Mouse (Mus musculus) monocyte, adult 2 months (primary cell): Measurements from ENCODE around the gene Slc24a3.

ENCODE experiments used
- DNase-seq, 2 experiments: peaks; one replicate each; pipeline ENCODE4 v3.0.0; 2022; ENCODE audit warnings: low spot score in 2 of 2, low read depth in 1 of 2

Slc24a3 gene

GRCm38 (mm10) chr2:145344521-145344920, 177.0 kb downstream of the Slc24a3 start:
- no peak for DNase-seq

DNA sequence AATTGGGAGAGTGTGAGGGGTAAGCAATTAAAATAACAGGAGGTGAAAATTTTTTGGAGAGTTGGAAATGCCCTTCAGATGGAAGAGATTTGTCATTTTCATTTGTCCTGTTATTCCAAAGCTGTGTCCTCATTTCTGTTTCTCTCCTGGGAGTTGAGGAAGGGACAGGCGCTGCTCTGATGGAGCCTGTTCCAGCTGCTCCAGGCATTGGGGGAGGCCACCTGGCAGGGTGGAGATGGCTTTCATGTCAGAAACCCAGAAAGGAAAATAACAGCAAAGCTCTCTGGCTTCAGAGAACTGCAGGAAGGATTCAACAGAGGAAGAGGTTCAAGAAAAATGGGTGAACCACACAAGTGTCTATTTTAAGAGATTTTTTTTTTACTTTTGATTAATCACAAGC, 186.2 kb downstream of the Slc24a3 start:
- no peak for DNase-seq

- no peak for DNase-seq
These were observed 190.8 kb downstream of the Slc24a3 start for GRCm38 (mm10) chr2:145358236-145358942.

DNA sequence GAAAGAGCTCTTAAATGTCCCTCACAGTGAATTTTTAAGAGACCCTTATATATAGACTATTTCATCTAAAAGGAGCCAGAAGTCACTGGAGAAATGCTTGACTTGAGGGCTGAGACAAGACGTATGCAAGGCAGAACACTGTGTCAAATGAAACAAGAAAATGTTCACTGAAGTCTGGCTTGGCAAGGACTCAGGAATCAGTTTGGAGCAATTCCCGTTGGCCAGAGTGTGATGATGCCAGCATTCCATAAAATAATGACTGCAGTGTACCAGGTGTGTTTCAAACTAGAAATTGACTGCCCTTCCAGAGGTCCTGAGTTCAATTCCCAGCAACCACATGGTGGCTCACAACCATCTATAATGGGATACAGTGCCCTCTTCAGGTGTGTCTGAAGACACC, 196.1 kb downstream of the Slc24a3 start:
- DNase-seq: no peak

- DNase-seq: no peak
These were observed 201.1 kb downstream of the Slc24a3 start for GRCm38 (mm10) chr2:145368701-145369100.

DNA sequence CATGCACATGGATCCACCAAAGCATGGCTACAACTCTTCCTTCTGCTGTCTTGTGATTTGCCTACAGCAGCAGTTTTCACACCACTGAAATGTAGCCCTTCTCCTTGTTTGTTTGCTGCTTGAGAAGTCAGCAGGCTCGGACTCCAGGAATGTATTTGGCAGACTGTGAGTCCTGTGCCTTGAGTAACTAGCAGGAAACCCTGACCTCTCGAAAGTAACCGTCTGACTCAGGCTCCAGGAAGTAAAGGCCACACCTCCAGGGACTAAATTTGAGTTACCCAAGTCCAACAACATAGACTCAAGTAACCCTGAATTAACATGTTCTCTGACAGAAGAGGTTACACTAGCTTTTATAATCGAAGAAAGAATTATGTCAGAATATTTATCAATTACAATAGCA, 203.2 kb downstream of the Slc24a3 start:
- DNase-seq: no peak

DNA sequence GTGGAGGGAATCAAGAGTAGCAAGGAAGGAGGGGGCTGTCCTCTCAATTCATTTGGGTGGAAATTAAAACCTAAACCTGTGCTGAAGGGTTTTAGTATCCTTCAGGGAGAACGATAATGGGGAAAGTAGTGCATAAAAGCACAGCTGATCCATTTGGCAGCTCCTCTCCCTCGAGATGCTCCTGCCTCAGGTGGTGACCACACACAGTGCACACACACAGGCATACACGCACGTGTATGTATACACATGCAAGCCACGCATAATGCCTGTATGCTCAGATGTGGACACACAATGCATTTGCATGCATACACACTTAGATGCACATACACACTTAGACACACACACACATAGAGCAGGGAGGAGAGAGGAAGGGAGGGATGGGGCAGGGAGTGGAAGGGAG, 206.2 kb downstream of the Slc24a3 start:
- DNase-seq: no peak

DNA sequence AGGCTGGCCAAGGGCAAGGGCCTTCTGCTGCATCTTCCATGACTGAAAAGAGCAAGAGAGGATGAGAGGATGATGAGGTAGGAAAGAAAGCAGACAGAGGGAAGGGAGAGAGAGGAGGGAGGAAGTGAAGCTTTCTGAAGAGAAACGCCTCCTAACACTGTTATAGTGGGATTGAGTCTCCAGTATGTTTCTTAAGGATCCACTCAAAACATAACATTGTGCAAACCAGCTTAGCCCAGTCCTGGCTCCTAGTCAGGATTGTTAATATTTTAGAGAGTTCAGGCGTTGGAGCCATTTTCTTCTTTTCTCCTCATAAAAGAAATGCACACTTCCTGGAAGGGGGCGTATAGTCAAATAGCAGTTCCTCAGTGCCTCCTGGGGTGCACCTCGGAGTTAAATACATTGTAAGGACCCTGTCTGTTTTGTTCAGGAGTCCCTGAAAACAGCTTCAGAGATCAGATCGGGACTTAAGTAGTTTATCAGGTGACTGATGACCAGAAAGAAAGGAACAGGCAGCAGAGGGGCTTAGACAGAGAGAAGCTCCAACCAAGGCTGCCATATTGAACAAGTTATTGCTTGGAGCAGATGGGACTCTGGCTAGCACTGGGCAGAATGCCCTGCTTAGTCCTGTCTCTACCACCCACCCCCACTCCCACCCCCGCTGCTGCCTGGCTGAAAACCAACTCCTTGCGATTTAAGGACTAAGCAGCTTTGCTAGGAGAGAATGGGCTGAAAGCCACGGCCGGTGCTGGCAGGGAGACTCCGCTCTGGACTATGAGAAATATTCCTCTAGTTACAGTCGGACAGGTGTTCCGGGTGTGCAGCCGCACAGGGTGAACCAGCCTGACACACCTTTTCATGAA, 215.6 kb downstream of the Slc24a3 start:
- no peak for DNase-seq

GRCm38 (mm10) chr2:145384221-145384620, 216.7 kb downstream of the Slc24a3 start:
- no peak for DNase-seq

GRCm38 (mm10) chr2:145385220-145385619, 217.7 kb downstream of the Slc24a3 start:
- DNase-seq: no peak

DNA sequence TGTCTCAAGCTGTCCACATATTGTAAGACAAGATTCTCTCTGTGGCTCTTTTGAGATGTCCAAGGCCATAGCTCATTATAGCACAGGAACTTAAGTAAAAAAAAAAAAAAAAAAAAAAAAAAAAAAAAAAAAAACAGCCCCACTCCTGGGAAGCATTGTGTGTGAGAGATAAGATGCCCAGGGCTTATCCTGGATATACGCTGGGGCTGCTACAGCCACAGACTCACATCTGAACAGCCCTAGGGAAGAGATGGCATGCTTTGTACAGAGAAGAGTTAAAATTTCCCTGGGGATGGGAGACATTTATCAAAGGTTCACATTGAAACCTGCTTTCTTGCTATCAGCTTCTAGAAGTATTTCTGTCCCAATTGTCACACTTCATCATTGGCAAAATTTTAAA, 218.2 kb downstream of the Slc24a3 start:
- no peak for DNase-seq

DNA sequence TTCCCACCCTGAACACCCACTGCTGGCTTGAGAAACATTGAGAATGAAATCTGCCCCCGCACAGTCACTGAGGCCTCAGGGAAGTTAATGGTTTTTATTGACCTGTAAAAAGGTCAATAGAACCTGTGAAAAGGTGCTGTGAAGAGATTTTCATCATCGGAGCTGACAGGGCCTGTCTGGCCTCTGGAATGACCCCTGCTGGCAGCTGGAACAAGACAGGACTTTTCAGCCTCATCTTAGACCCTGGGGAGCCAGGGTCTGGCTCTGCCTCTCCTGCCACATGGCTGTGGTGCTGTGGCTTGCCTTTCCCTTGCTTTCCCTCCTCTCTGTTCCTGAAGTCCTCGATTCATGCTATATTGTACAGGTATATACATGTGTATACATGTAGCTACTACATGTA, 228.2 kb downstream of the Slc24a3 start:
- no peak for DNase-seq

DNA sequence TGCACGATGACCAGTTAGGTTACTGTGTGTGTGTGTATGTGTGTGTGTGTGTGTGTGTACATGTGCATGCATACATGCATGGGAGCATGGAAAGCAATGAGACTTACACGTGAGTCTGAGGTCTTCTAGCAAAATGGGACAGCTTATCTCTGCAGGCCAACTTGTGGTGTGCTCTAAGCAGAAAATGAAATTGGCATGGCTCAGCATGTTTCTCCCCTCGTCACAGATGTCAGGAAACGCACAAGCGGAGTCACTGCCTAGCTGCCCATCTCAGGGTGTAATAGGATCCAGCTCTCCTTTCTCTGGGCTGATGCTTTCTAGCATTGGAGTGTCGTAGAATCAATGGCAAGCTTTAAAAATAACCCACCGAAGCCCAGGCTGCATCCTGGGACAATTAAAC, 229.0 kb downstream of the Slc24a3 start:
- DNase-seq: no peak

DNA sequence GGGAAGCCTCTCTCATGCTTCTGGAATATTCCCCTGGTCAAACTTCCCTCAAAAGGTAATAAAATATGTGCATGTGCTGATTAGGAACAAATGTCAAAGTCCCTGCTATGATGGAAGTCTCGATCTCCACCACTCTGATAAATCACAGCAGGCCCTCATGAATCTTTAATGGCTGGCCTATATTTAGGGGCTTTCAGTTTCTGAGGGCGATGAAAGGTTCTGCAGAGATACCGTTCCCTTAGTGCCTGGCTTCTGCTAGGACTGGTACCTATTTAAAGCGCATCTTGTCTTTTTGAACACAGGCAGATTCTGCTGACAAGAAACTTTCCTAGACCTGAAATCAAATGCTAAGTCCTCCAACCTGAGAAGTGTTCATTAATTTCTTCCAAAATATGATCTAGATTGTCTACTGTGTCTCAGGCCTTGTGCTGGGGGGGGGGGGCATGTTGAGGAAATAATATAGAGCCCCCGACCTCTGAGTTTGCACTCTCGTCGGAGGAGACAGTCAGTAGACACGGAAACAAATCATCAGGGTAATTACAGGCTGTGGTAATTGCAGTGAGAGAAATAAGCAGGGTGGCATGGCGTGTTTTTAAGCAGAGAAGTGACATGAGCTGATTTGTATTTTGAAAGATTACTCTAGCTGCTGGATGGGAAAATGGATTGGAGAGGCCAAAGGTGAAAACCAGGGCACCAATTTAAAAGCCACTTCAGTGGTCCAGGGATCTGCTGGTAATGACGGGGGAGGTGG, 230.1 kb downstream of the Slc24a3 start:
- no peak for DNase-seq

GRCm38 (mm10) chr2:145401240-145401805, 233.8 kb downstream of the Slc24a3 start:
- no peak for DNase-seq

DNA sequence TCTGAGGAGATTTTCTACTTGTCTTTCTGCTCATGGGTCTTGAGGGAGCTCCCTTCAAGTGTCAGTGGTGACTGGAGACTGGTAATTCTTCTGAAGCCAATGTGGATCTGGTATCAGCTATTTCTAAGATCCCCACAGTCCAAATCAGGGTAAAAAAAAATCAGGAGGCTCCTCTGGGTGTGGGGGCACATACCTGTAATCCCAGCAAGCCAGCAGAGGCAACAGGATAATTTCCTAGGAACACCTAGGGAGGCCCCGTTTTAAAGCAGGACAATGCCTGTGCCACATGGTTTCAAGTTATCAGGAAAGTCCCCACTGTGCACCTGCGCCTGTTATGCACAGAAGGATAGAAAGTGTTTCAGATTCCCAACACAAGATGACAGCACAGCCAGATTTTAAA, 234.4 kb downstream of the Slc24a3 start:
- no peak for DNase-seq

GRCm38 (mm10) chr2:145404818-145405531, 237.4 kb downstream of the Slc24a3 start:
- DNase-seq: no peak

GRCm38 (mm10) chr2:145405746-145406145, 238.2 kb downstream of the Slc24a3 start:
- no peak for DNase-seq

DNA sequence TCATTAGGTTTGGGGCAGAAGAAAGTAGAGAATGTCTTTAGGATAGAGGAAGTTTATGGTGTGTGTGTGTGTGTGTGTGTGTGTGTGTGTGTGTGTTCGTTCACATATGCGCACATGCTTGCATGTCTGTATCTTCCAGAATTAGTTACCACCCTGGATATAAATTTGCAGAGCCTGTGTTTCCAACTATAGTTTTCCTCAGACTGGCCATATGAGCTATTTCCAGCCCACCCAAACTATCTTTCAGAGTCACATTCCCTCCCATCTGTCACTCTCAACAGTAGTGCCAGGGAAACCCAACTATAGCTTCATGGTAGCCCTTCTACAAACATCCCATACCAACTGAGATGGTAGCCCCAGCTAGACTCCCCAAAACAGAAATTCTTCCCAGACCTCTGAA, 250.2 kb downstream of the Slc24a3 start:
- DNase-seq: no peak

DNA sequence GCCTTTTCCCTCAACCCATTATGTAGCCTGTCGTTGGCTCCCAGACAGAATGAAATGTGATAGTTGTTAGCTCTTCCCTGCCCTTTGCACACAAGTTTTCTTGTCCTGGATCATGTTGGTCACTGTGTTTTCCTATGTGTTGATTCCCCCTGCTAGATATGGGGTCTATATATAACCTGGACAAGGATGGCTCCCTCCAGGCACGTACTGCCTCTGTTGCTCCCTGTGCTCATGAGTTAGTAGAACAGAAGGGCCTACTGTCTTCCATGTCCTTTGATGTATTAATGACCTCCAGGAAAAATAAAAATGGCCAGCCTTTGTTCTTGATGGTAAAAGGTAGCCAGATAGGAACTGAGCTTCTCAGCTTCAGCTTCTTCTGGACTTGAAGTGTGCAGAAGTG, 251.5 kb downstream of the Slc24a3 start:
- no peak for DNase-seq
